Mouse (Mus musculus): ENCODE measurements around the gene Gja3.

GRCm38 (mm10) chr14:57082863-57083262 is 25.0 kb upstream of the Gja3 start:
- TF ChIP-seq CTCF (IDR thresholded peaks at IDR 0.05; ENCODE audit: borderline replicate concordance, insufficient read depth, low read depth, low read length) (no peak), POLR2A (IDR thresholded peaks at IDR 0.05; ENCODE audit: borderline replicate concordance, insufficient read depth, low read length) (no peak)
